Mouse (Mus musculus) heart, embryonic 12.5 days (tissue): ENCODE data around the gene Tpbgl. TPM values are rescaled to one million over a fixed set of nuclear protein-coding genes. Genes with fewer than 3 reads are reported as not detected.
A peak's percentile ranks its signal among the peaks of the same experiment; 100 is the strongest.

Experiments
- ATAC-seq: fragments of 200-750 bp; cut with Nextera tagmentation; 2 replicates; pipeline ENCODE4 v1.8.0; 2017; ENCODE audit warnings: moderate TSS enrichment, moderate library complexity; ENCODE audit not compliant: insufficient number of reproducible peaks, low FRiP score
- H3K27ac ChIP-seq: fragments of 300-500 bp; sonication (generic); 2 replicates; pipeline ENCODE4 v1.5.1; 2016; ENCODE audit warnings: mild to moderate bottlenecking, moderate library complexity; ENCODE audit not compliant: poor library complexity, severe bottlenecking
- H3K27me3 ChIP-seq: fragments of 300-500 bp; sonication (generic); replicated peaks from 2 replicates; pipeline ENCODE4 v1.6.1; 2016; ENCODE audit warnings: mild to moderate bottlenecking, moderate library complexity
- H3K36me3 ChIP-seq: fragments of 300-500 bp; sonication (generic); 2 replicates; pipeline ENCODE4 v1.6.1; 2016; ENCODE audit warnings: mild to moderate bottlenecking, moderate library complexity
- H3K4me1 ChIP-seq: fragments of 300-500 bp; sonication (generic); replicated peaks from 2 replicates; pipeline ENCODE4 v1.6.1; 2016; ENCODE audit warnings: mild to moderate bottlenecking
- H3K4me2 ChIP-seq: fragments of 300-500 bp; sonication (generic); 2 replicates; pipeline ENCODE4 v1.6.1; 2016; ENCODE audit warnings: mild to moderate bottlenecking, moderate library complexity
- H3K4me3 ChIP-seq: fragments of 300-500 bp; sonication (generic); 2 replicates; pipeline ENCODE4 v1.5.1; 2016; ENCODE audit warnings: mild to moderate bottlenecking
- H3K9ac ChIP-seq: fragments of 300-500 bp; sonication (generic); 2 replicates; pipeline ENCODE4 v1.6.1; 2016; ENCODE audit warnings: mild to moderate bottlenecking, moderate library complexity
- H3K9me3 ChIP-seq: fragments of 300-500 bp; sonication (generic); replicated peaks from 2 replicates; pipeline ENCODE4 v1.6.1; 2016; ENCODE audit warnings: mild to moderate bottlenecking, moderate library complexity
- WGBS: fragments of 180-500 bp; shearing (Covaris S2); methylation state at CpG from one replicate; pipeline ENCODE4 v1.1.7; 2016; 5-methylcytosine and 5-hydroxymethylcytosine counted together
- polyA plus RNA-seq: library from polyadenylated mRNA; unstranded; fragments of >200 nt; fragmentation: Nextera tagmentation; extraction: Ambion mirVana; gene quantifications from 2 replicates; pipeline ENCODE4 v1.2.1, GENCODE M21; 2016

Gene Tpbgl
- 1.3 and 1.5 TPM in 2 replicates for polyA plus RNA-seq

DNA sequence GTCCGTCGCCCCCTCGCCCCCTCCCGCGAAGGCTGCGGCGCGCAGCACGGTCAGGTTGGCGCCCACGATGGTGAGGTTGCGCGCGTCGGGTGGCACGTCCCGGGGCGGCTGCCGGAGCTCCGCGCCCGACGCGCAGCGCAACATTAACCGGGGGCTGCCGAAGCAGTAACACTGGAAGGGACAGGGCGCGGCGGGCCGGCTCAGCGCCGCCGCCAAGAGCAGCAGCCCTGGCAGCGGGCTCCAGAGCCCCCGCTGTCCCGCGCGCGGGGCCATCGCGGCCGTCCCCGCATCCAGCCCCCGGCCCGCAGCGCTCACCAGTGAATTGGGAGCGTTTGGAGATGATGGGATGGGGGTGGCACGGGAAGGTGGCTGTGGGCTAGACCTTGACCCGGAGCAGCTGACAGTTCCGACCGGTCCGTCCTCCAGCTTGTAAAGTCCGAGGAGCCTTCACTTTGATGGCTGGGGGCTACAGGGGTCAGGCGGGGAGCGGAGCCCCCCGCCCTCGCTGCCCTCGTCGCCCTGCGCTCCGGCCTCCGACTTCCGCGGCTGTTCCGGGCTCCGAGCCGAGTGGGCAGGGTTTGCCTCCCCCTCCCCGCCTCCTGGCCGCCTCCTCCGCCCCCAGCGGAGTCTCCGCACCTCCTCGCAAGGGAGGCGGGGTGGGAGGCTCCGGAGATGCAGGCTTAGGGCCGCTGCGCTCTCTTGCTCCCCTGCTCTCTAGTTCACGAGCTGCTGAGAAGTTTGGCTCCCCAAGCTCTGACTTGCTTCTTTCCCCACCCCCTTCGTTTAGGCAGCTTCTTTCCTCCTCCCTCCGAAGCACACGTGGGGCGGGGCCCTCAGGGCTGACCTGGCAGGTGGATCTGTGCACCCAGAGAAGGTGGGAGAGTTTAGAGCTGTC lies at the start of gene Tpbgl:
Gene Tpbgl, minus strand, starts transcription at position 728 of the 895 bp plus-strand sequence.
- no peak for ATAC-seq
- WGBS = under 1% methylated on average over 82 of the region's 83 CpGs
- peak within 1 kb of the TSS; percentile 96 for H3K4me2 ChIP-seq
- H3K36me3 ChIP-seq = no peaks in the 10 kb centered on the region
- H3K27ac ChIP-seq = no peak within 1 kb of the TSS
- peaks cover 100% of the 10 kb centered on the region for H3K27me3 ChIP-seq
- peak within 1 kb of the TSS; percentile 55 for H3K4me3 ChIP-seq
- peaks cover 16% of the 10 kb centered on the region for H3K4me1 ChIP-seq
- H3K9ac ChIP-seq = peak within 1 kb of the TSS; percentile 48
- no peaks in the 10 kb centered on the region for H3K9me3 ChIP-seq

GRCm38 (mm10) chr7:99674890-99675289 lies 48.0 kb upstream of the Tpbgl start:
- Histone ChIP-seq H3K4me3 (no peak overlapping the region), H3K27ac (no peak overlapping the region), H3K4me2 (no peak overlapping the region), H3K9me3 (no peaks in the 10 kb centered on the region), H3K4me1 (peaks cover 6% of the 10 kb centered on the region), H3K36me3 (no peaks in the 10 kb centered on the region), H3K9ac (no peak overlapping the region), H3K27me3 (0 out of 2 replicates have a peak, but pooled peaks cover 3% of the 10 kb centered on the region)
- 77% methylated on average over 3 of the region's 3 CpGs for WGBS
- ATAC-seq = no peak

- 0 out of 2 replicates have a peak, but pooled peaks cover 3% of the 10 kb centered on the region for H3K27me3 ChIP-seq
- WGBS = 72% methylated on average over 5 of the region's 5 CpGs
- H3K4me2 ChIP-seq = no peak overlapping the region
- H3K9ac ChIP-seq = no peak overlapping the region
- ATAC-seq = no peak
- no peak overlapping the region for H3K4me3 ChIP-seq
- H3K36me3 ChIP-seq = no peaks in the 10 kb centered on the region
- H3K4me1 ChIP-seq = peaks cover 9% of the 10 kb centered on the region
- no peak overlapping the region for H3K27ac ChIP-seq
- no peaks in the 10 kb centered on the region for H3K9me3 ChIP-seq
Measured at GRCm38 (mm10) chr7:99674209-99674608, 47.3 kb upstream of the Tpbgl start.

- ATAC-seq = no peak
- Histone ChIP-seq H3K4me3 (no peak overlapping the region), H3K27me3 (0 out of 2 replicates have a peak, but pooled peaks cover 3% of the 10 kb centered on the region), H3K9ac (no peak overlapping the region), H3K36me3 (no peaks in the 10 kb centered on the region), H3K27ac (no peak overlapping the region), H3K4me1 (peaks cover 15% of the 10 kb centered on the region), H3K9me3 (no peaks in the 10 kb centered on the region), H3K4me2 (no peak overlapping the region)
- WGBS = 70% methylated on average over 8 of the region's 8 CpGs
Measured at GRCm38 (mm10) chr7:99673188-99673587, 46.3 kb upstream of the Tpbgl start.

DNA sequence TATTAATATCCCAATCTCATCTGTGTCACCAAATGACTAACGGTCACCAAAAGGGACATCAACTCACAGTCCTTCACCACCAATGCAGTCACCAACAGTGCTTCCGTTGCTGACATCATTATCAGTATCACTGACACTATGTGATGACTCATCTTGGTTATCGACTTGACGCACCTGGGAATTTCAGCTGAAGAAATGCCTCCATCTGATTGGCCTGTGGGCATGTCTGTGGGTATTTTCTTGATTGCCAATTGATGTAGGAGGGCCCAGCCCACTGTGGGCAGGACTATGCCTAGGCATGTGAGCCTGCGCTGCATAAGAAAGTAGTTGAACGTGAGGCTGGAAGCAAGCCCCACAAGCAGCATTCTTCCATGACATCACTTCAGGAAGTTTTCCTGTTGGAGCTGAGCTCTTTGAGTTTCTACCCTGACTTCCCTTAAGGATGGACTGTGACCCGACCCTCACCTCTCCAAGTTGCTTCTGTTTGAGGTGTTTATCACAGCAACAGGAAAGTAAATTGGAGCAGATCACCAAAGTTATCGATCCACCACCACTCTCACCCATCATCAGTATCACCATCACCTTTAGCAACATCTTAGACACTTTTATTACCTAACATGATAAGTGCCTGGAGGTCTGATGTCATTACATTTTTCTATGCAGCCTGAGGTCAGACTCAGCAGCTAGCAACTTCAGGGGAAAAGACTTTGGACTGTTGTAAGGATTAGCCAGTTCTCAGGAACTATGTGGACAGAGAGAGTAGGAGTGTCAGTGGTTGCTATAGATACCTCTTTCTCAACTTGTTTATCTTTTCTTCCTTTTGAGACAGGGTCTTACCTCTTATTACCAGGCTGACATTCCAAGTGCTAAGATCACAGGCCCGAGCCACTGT lies 44.9 kb upstream of the Tpbgl start:
- H3K27me3 ChIP-seq = 0 out of 2 replicates have a peak, but pooled peaks cover 7% of the 10 kb centered on the region
- ATAC-seq = no peak
- H3K4me1 ChIP-seq = peaks cover 15% of the 10 kb centered on the region
- H3K4me3 ChIP-seq = no peak overlapping the region
- no peaks in the 10 kb centered on the region for H3K9me3 ChIP-seq
- no peak overlapping the region for H3K9ac ChIP-seq
- no peak overlapping the region for H3K4me2 ChIP-seq
- no peaks in the 10 kb centered on the region for H3K36me3 ChIP-seq
- H3K27ac ChIP-seq = no peak overlapping the region
- WGBS = 54% methylated on average over 9 of the region's 9 CpGs

- Histone ChIP-seq H3K27me3 (0 out of 2 replicates have a peak, but pooled peaks cover 11% of the 10 kb centered on the region), H3K9ac (no peak overlapping the region), H3K36me3 (no peaks in the 10 kb centered on the region), H3K4me2 (no peak overlapping the region), H3K4me3 (no peak overlapping the region), H3K4me1 (peaks cover 15% of the 10 kb centered on the region), H3K27ac (no peak overlapping the region), H3K9me3 (no peaks in the 10 kb centered on the region)
- whole genome bisulfite sequencing = 72% methylated on average over 4 of the region's 4 CpGs
- no peak for ATAC-seq
Measured at GRCm38 (mm10) chr7:99670915-99671314, 44.0 kb upstream of the Tpbgl start.

- H3K4me1 ChIP-seq = peaks cover 23% of the 10 kb centered on the region
- no peak overlapping the region for H3K4me3 ChIP-seq
- H3K9me3 ChIP-seq = no peaks in the 10 kb centered on the region
- H3K27me3 ChIP-seq = 0 out of 2 replicates have a peak, but pooled peaks cover 11% of the 10 kb centered on the region
- ATAC-seq = 0 out of 2 replicates have a peak, but pooled peaks have one; percentile 43
- H3K27ac ChIP-seq = no peak overlapping the region
- WGBS = 31% methylated on average over 4 of the region's 4 CpGs
- H3K4me2 ChIP-seq = no peak overlapping the region
- no peaks in the 10 kb centered on the region for H3K36me3 ChIP-seq
- H3K9ac ChIP-seq = no peak overlapping the region
Measured at GRCm38 (mm10) chr7:99668802-99669201, 41.9 kb upstream of the Tpbgl start.

GRCm38 (mm10) chr7:99667096-99667495 lies 40.2 kb upstream of the Tpbgl start:
- ATAC-seq = no peak
- Histone ChIP-seq H3K27ac (no peak overlapping the region), H3K9ac (no peak overlapping the region), H3K4me1 (peaks cover 23% of the 10 kb centered on the region), H3K36me3 (no peaks in the 10 kb centered on the region), H3K4me3 (no peak overlapping the region), H3K4me2 (no peak overlapping the region), H3K27me3 (0 out of 2 replicates have a peak, but pooled peaks cover 8% of the 10 kb centered on the region), H3K9me3 (no peaks in the 10 kb centered on the region)
- 86% methylated on average over 16 of the region's 16 CpGs for WGBS

GRCm38 (mm10) chr7:99665731-99666452 lies 39.0 kb upstream of the Tpbgl start:
- Histone ChIP-seq H3K9ac (no peak overlapping the region), H3K4me3 (no peak overlapping the region), H3K27me3 (0 out of 2 replicates have a peak, but pooled peaks cover 8% of the 10 kb centered on the region), H3K27ac (no peak overlapping the region), H3K36me3 (no peaks in the 10 kb centered on the region), H3K4me2 (no peak overlapping the region), H3K9me3 (no peaks in the 10 kb centered on the region), H3K4me1 (peaks cover 17% of the 10 kb centered on the region)
- 87% methylated on average over 10 of the region's 10 CpGs for WGBS
- no peak for ATAC-seq

DNA sequence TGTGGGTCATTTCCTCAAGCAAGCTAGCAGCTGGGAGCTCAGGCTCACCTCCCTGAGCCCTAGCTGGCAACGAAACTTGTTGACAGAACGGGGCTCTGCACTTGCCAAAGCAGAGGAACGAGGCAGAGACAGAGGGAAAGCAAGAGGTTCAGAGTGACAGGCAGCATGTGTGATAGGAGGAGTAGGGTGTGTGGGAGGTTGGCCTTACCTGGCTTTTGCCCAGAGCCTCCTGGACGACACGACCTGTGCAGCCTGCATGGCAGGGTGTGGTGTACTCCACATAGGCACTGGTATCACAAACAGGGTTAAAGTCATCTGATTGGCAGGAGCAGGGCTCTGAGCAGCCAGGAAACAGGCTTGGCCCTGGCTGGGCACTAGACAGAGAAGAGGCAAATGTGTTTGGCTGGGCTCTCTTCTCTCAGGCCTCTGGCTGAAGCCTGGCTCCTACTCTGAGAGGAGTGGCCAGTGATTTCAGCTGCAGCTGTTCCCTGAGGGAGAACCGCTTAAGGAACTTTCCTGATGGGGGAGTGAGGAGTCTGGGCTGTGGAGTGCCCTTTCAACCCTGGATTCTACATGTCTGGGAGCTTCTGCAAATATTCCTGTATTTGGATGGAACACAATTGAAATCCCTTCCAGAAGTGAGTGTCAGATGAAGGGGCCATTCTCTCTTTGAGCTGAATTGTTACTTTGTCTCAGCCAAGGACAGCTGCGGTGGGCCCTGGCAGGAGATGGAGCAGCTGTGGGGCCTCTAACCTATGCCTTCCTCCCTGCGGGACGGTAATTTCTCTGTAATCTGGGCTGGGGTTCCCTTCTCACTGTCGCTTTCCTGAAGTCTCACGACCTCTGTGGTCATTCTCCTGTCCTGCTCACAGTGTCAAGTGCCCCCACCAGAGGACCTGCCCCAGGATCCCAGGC lies 37.9 kb upstream of the Tpbgl start:
- peaks cover 15% of the 10 kb centered on the region for H3K27me3 ChIP-seq
- H3K27ac ChIP-seq = no peak overlapping the region
- H3K9ac ChIP-seq = no peak overlapping the region
- 46% methylated on average over 11 of the region's 11 CpGs for WGBS
- H3K4me1 ChIP-seq = peaks cover 17% of the 10 kb centered on the region
- H3K4me2 ChIP-seq = no peak overlapping the region
- H3K4me3 ChIP-seq = no peak overlapping the region
- no peaks in the 10 kb centered on the region for H3K9me3 ChIP-seq
- no peaks in the 10 kb centered on the region for H3K36me3 ChIP-seq
- ATAC-seq = no peak
